Mouse (Mus musculus): ENCODE results near the gene Baz2b. TPM values are rescaled to one million over a fixed set of nuclear protein-coding genes. Genes with fewer than 3 reads are reported as not detected.

The Baz2b gene
- polyA plus RNA-seq, 1 experiment, result 7.0 TPM

Other genes starting within 250 kb of the Baz2b start
- 6.0 and 13.6 TPM in 2 replicates for gene March7, start within 50 bp of the Baz2b start, polyA plus RNA-seq (2012; rRNA removed)
- gene Cd302, start 74.6 kb upstream of the Baz2b start, polyA plus RNA-seq (2012; rRNA removed), result 18.8 and 30.2 TPM in 2 replicates
- gene Ly75, start 173.5 kb upstream of the Baz2b start, polyA plus RNA-seq (2012; rRNA removed), result 3.5 and 8.6 TPM in 2 replicates